Mouse (Mus musculus) left cerebral cortex, adult 2 months (tissue): ENCODE measurements at regions not wholly inside any gene's neighbourhood (a gene's known extent, or its start where the extent isn't known, plus 50 kb on each side); places are given as distances from the start of the nearest gene placed in this dataset.

ENCODE experiments used
- DNase-seq, 2 experiments: peaks; one replicate each; pipeline ENCODE4 v3.0.0; 2021 to 2022; ENCODE audit warnings: low spot score in 2 of 2, mixed read lengths in 1 of 2; ENCODE audit errors: extremely low spot score in 1 of 2
- H3K27ac ChIP-seq: fragments of 200-600 bp; 2 replicates; pipeline ENCODE4 v1.8.1; 2022
- H3K4me3 ChIP-seq: fragments of 200-600 bp; 2 replicates; pipeline ENCODE4 v1.8.1; 2022
- CTCF ChIP-seq: fragments of 200-600 bp; IDR thresholded peaks from 2 replicates; pipeline ENCODE4 v1.8.1; 2022; ENCODE audit warnings: antibody characterized with exemption, mild to moderate bottlenecking, moderate library complexity
- intact Hi-C: fragments of 180-260 bp; cut with DNase I; formaldehyde crosslinking; loops from one replicate; pipeline ENCODE4 v1.15.1; 2025

GRCm38 (mm10) chr9:51437130-51437529 is 108.4 kb upstream of the 1810046K07Rik start:
- no peak for TF ChIP-seq CTCF
- DNase-seq = no peak
- intact Hi-C loops = no loop called here

GRCm38 (mm10) chr9:51441773-51442381 is 113.2 kb upstream of the 1810046K07Rik start:
- Histone ChIP-seq H3K4me3 (no peak overlapping the region), H3K27ac (peak overlapping the region; percentile 76)
- peak; percentile 47 to 55 for DNase-seq
- TF ChIP-seq CTCF = no peak
- intact Hi-C loops = loop anchor here (2.0 kb wide), 2 partner anchors 19 to 323 kb away; partner anchors contain the start of gene Arhgap20

More at GRCm38 (mm10) chr9:51437130-51437529, 108.4 kb upstream of the 1810046K07Rik start:
- 0 out of 2 replicates have a peak overlapping the region, but pooled peaks have one; percentile 28 for H3K27ac ChIP-seq
- H3K4me3 ChIP-seq = no peak overlapping the region

GRCm38 (mm10) chr9:51455690-51456089 is 127.0 kb upstream of the 1810046K07Rik start:
- H3K27ac ChIP-seq = no peak overlapping the region
- intact Hi-C loops = no loop called here
- TF ChIP-seq CTCF = no peak
- DNase-seq = no peak
- H3K4me3 ChIP-seq = no peak overlapping the region

- Histone ChIP-seq H3K27ac (no peak overlapping the region), H3K4me3 (no peak overlapping the region)
- intact Hi-C loops = no loop called here
- no peak for DNase-seq
- TF ChIP-seq CTCF = no peak
Measured at GRCm38 (mm10) chr9:51462463-51463024, 133.8 kb upstream of the 1810046K07Rik start.

- no peak for DNase-seq
- TF ChIP-seq CTCF = no peak
- intact Hi-C loops = no loop called here
- no peak overlapping the region for H3K27ac ChIP-seq
- no peak overlapping the region for H3K4me3 ChIP-seq
Measured at GRCm38 (mm10) chr9:51470031-51470430, 141.3 kb upstream of the 1810046K07Rik start.

- Histone ChIP-seq H3K27ac (no peak overlapping the region), H3K4me3 (no peak overlapping the region)
- intact Hi-C loops = no loop called here
- no peak for DNase-seq
- no peak for TF ChIP-seq CTCF
Measured at GRCm38 (mm10) chr9:51476511-51477056, 147.9 kb upstream of the 1810046K07Rik start.

- DNase-seq = no peak
- TF ChIP-seq CTCF = no peak
- Histone ChIP-seq H3K4me3 (no peak overlapping the region), H3K27ac (no peak overlapping the region)
- intact Hi-C loops = no loop called here
Measured at GRCm38 (mm10) chr9:51487840-51488239, 159.1 kb upstream of the 1810046K07Rik start.

GRCm38 (mm10) chr9:51507265-51507913 is 178.7 kb upstream of the 1810046K07Rik start:
- Histone ChIP-seq H3K27ac (peak overlapping the region; percentile 57; the same call in 1 of the 2 replicates), H3K4me3 (no peak overlapping the region)
- intact Hi-C loops = loop anchor here (5.0 kb wide), 1 partner anchor 85 kb away; no protein-coding TSS in a partner anchor
- no peak for TF ChIP-seq CTCF
- no peak for DNase-seq

- Histone ChIP-seq H3K4me3 (no peak overlapping the region), H3K27ac (peak overlapping the region; percentile 64)
- peak in 1 of 2 experiments; percentile 29 for DNase-seq
- no peak for TF ChIP-seq CTCF
- intact Hi-C loops = loop anchor here (2.0 kb wide), 1 partner anchor 247 kb away; the partner anchor contains the start of gene Arhgap20
Measured at GRCm38 (mm10) chr9:51517643-51518042, 188.9 kb upstream of the 1810046K07Rik start.

GRCm38 (mm10) chr9:51518376-51518775 is 189.7 kb upstream of the 1810046K07Rik start:
- Histone ChIP-seq H3K4me3 (no peak overlapping the region), H3K27ac (peak overlapping the region; percentile 50; the same call in 1 of the 2 replicates)
- intact Hi-C loops = no loop called here
- no peak for TF ChIP-seq CTCF
- DNase-seq = no peak

GRCm38 (mm10) chr9:51523471-51523870 is 194.8 kb upstream of the 1810046K07Rik start:
- no peak for TF ChIP-seq CTCF
- Histone ChIP-seq H3K27ac (no peak overlapping the region), H3K4me3 (no peak overlapping the region)
- intact Hi-C loops = no loop called here
- DNase-seq = no peak

- TF ChIP-seq CTCF = no peak
- no peak overlapping the region for H3K27ac ChIP-seq
- H3K4me3 ChIP-seq = no peak overlapping the region
- intact Hi-C loops = no loop called here
- no peak for DNase-seq
Measured at GRCm38 (mm10) chr9:51525906-51526305, 197.2 kb upstream of the 1810046K07Rik start.
